Mouse (Mus musculus) MEL (cell line): Measurements from ENCODE around the gene Prdm11.

ENCODE experiments used
- CHD1 ChIP-seq: IDR thresholded peaks from 2 replicates; pipeline ENCODE4 v1.6.1; 2012; ENCODE audit warnings: low read depth, mild to moderate bottlenecking, inconsistent platforms, low read length, improper control_type of control experiment
- CTCF ChIP-seq, 3 experiments: IDR thresholded peaks in 2 of 3; conservative IDR thresholded peaks in 1 of 3; 2 replicates each; pipeline ENCODE4 v1.5.1; 2011 to 2012; ENCODE audit warnings: low read length in 3 of 3, low read depth in 2 of 3, mild to moderate bottlenecking in 2 of 3, improper control_type of control experiment in 1 of 3, inconsistent platforms in 1 of 3, mixed read lengths in 1 of 3, moderate library complexity in 1 of 3; ENCODE audit not compliant: control insufficient read depth in 1 of 3, insufficient read depth in 1 of 3, poor library complexity in 1 of 3, severe bottlenecking in 1 of 3
- ELF1 ChIP-seq: IDR thresholded peaks from 2 replicates; pipeline ENCODE4 v1.6.1; 2014; ENCODE audit warnings: low read depth, mild to moderate bottlenecking, inconsistent platforms, low read length, improper control_type of control experiment, moderate library complexity
- EP300 ChIP-seq, 2 experiments: IDR thresholded peaks; 2 replicates each; pipeline ENCODE4 v1.6.1; 2011; ENCODE audit warnings: improper control_type of control experiment in 2 of 2, low read length in 2 of 2, low read depth in 1 of 2, mild to moderate bottlenecking in 1 of 2
- GABPA ChIP-seq: IDR thresholded peaks from 2 replicates; pipeline ENCODE4 v1.6.1; 2012; ENCODE audit warnings: low read depth, mild to moderate bottlenecking, inconsistent platforms, low read length, improper control_type of control experiment, moderate library complexity
- MXI1 ChIP-seq: IDR thresholded peaks from 2 replicates; pipeline ENCODE4 v1.6.1; 2011; ENCODE audit warnings: mild to moderate bottlenecking, low read depth, low read length, improper control_type of control experiment
- NELFE ChIP-seq: IDR thresholded peaks from 2 replicates; pipeline ENCODE4 v1.6.1; 2011; ENCODE audit warnings: low read depth, low read length, improper control_type of control experiment
- POLR2A ChIP-seq, 2 experiments: IDR thresholded peaks; 2 replicates each; pipeline ENCODE4 v1.6.1; 2011 to 2012; ENCODE audit warnings: low read length in 2 of 2, mild to moderate bottlenecking in 2 of 2, control low read depth in 1 of 2, improper control_type of control experiment in 1 of 2, low read depth in 1 of 2, moderate library complexity in 1 of 2; ENCODE audit not compliant: control insufficient read depth in 1 of 2, insufficient read depth in 1 of 2, poor library complexity in 1 of 2
- SMC3 ChIP-seq: IDR thresholded peaks from 2 replicates; pipeline ENCODE4 v1.6.1; 2011; ENCODE audit warnings: low read depth, low read length, improper control_type of control experiment
- UBTF ChIP-seq: IDR thresholded peaks from 2 replicates; pipeline ENCODE4 v1.6.1; 2012; ENCODE audit warnings: low read depth, mild to moderate bottlenecking, inconsistent platforms, low read length, improper control_type of control experiment, moderate library complexity, borderline replicate concordance; ENCODE audit not compliant: insufficient read depth

GRCm38 (mm10) chr2:93091679-93092078 lies 45.7 kb upstream of the Prdm11 start:
- no peak for TF ChIP-seq POLR2A (IDR thresholded peaks at IDR 0.05; ENCODE audit: control insufficient read depth in 1 of 2, insufficient read depth in 1 of 2, low read depth in 1 of 2, low read length in 2 of 2, poor library complexity in 1 of 2)
- TF ChIP-seq GABPA, result no peak
- TF ChIP-seq MXI1, result no peak
- no peak for TF ChIP-seq CTCF (IDR thresholded peaks at IDR 0.05 in 2 of 3, conservative IDR thresholded peaks at IDR 0.05 in 1 of 3; ENCODE audit: control insufficient read depth in 1 of 3, insufficient read depth in 1 of 3, low read depth in 2 of 3, low read length in 3 of 3, poor library complexity in 1 of 3, severe bottlenecking in 1 of 3)
- no peak for TF ChIP-seq CHD1
- no peak for TF ChIP-seq SMC3
- TF ChIP-seq NELFE, result no peak
- no peak for TF ChIP-seq EP300 (IDR thresholded peaks at IDR 0.05; ENCODE audit: low read depth in 1 of 2, low read length in 2 of 2)
- no peak for TF ChIP-seq ELF1
- TF ChIP-seq UBTF, result no peak
